Mouse (Mus musculus) Patski (cell line): Measurements from ENCODE around the gene Snx29. TPM values are rescaled to one million over a fixed set of nuclear protein-coding genes. Genes with fewer than 3 reads are reported as not detected.

Source experiments
- ATAC-seq: fragments of 100-300 bp; one replicate; pipeline ENCODE4 v1.8.0; 2021
- CTCF ChIA-PET: fragments of 350-600 bp; sonication (Branson Sonifier 250); formaldehyde crosslinking; loops from one replicate; lab custom pipeline; 2022; ENCODE audit warnings: inconsistent platforms; lab: Charles Lee
- POLR2A ChIA-PET: fragments of 350-600 bp; sonication (Branson Sonifier 250); formaldehyde crosslinking; loops from one replicate; lab custom pipeline; 2022; ENCODE audit warnings: antibody characterized with exemption, inconsistent platforms; lab: Charles Lee
- DNase-seq: peaks from one replicate; pipeline ENCODE4 v3.0.0-alpha.2; 2011; ENCODE audit warnings: low read depth, low spot score
- H3K27me3 ChIP-seq: fragments of 371-371 bp; one replicate; pipeline ENCODE4 v1.5.1; 2021
- CTCF ChIP-seq: fragments of 100-300 bp; IDR thresholded peaks from one replicate; pipeline ENCODE4 v1.5.1; 2021
- in situ Hi-C: fragments of 300-500 bp; cut with MboI; formaldehyde crosslinking; loops from 3 replicates; pipeline ENCODE4 v1.11.1; 2018; ENCODE audit warnings: low pct_unique_long_range_greater_than_20kb, mixed read lengths
- polyA plus RNA-seq: library from polyadenylated mRNA; unstranded; gene quantifications from one replicate; pipeline ENCODE4 v1.2.3, GENCODE M21; 2021

Gene Snx29
- polyA plus RNA-seq, 1 experiment from 2014 or later = 11.9 TPM

- no peak for TF ChIP-seq CTCF
- CTCF ChIA-PET = interaction anchor here (1.8 to 2.8 kb wide), 3 partner anchors 18 to 24 kb away, joined by 6 to 9 read pairs (median 7); no protein-coding TSS in a partner anchor
- in situ Hi-C loops = no loop called here
- DNase-seq (no peak), ATAC-seq (no peak)
- no peaks in the 10 kb centered on the region for H3K27me3 ChIP-seq
- POLR2A ChIA-PET = no interaction called here
Observed at GRCm38 (mm10) chr16:11496721-11497120, 174.0 kb downstream of the Snx29 start.

GRCm38 (mm10) chr16:11500061-11500460 lies 177.4 kb downstream of the Snx29 start:
- ChIA-PET CTCF (interaction anchor here (0.8 to 4.3 kb wide), 7 partner anchors 9 to 76 kb away, joined by 3 to 36 read pairs (median 3); no protein-coding TSS in a partner anchor), POLR2A (interaction anchor here (1.0 to 5.6 kb wide), 3 partner anchors 8 to 33 kb away, joined by 3 to 29 read pairs (median 3); no protein-coding TSS in a partner anchor)
- in situ Hi-C loops = no loop called here
- TF ChIP-seq CTCF = no peak
- H3K27me3 ChIP-seq = no peaks in the 10 kb centered on the region
- no peak for ATAC-seq
- no peak for DNase-seq

GRCm38 (mm10) chr16:11501138-11501537 lies 178.4 kb downstream of the Snx29 start:
- DNase-seq = no peak
- TF ChIP-seq CTCF = no peak
- in situ Hi-C loops = no loop called here
- POLR2A ChIA-PET = interaction anchor here (5.6 kb wide), 1 partner anchor 26 kb away, joined by 29 read pairs; no protein-coding TSS in a partner anchor
- CTCF ChIA-PET = interaction anchor here (1.0 to 4.3 kb wide), 3 partner anchors 20 to 32 kb away, joined by 4 to 36 read pairs (median 30); no protein-coding TSS in a partner anchor
- no peaks in the 10 kb centered on the region for H3K27me3 ChIP-seq
- ATAC-seq = no peak

GRCm38 (mm10) chr16:11501611-11502010 lies 178.9 kb downstream of the Snx29 start:
- ChIA-PET CTCF (interaction anchor here (1.0 to 4.3 kb wide), 3 partner anchors 20 to 32 kb away, joined by 4 to 36 read pairs (median 30); no protein-coding TSS in a partner anchor), POLR2A (interaction anchor here (5.6 kb wide), 1 partner anchor 27 kb away, joined by 29 read pairs; no protein-coding TSS in a partner anchor)
- no peaks in the 10 kb centered on the region for H3K27me3 ChIP-seq
- DNase-seq (no peak), ATAC-seq (peak; percentile 41)
- in situ Hi-C loops = no loop called here
- no peak for TF ChIP-seq CTCF

GRCm38 (mm10) chr16:11504666-11505491 lies 182.2 kb downstream of the Snx29 start:
- H3K27me3 ChIP-seq = no peaks in the 10 kb centered on the region
- in situ Hi-C loops = loop anchor here (5.0 kb wide), 2 partner anchors 33 to 72 kb away; no protein-coding TSS in a partner anchor
- ChIA-PET CTCF (interaction anchor here (0.8 to 3.4 kb wide), 10 partner anchors 10 to 97 kb away, joined by 3 to 15 read pairs (median 4); no protein-coding TSS in a partner anchor), POLR2A (interaction anchor here (0.8 to 2.2 kb wide), 5 partner anchors 27 to 62 kb away, joined by 3 to 11 read pairs (median 4); no protein-coding TSS in a partner anchor)
- DNase-seq (no peak), ATAC-seq (no peak)
- TF ChIP-seq CTCF = no peak

- DNase-seq (peak; percentile 99), ATAC-seq (peak; percentile 94)
- CTCF ChIA-PET = interaction anchor here (0.8 to 3.4 kb wide), 10 partner anchors 11 to 96 kb away, joined by 3 to 15 read pairs (median 4); no protein-coding TSS in a partner anchor
- POLR2A ChIA-PET = interaction anchor here (1.3 to 2.2 kb wide), 5 partner anchors 31 to 72 kb away, joined by 3 to 11 read pairs (median 4); no protein-coding TSS in a partner anchor
- TF ChIP-seq CTCF = no peak
- in situ Hi-C loops = loop anchor here (5.0 kb wide), 2 partner anchors 33 to 72 kb away; no protein-coding TSS in a partner anchor
- no peaks in the 10 kb centered on the region for H3K27me3 ChIP-seq
Observed at GRCm38 (mm10) chr16:11505492-11506176, 182.9 kb downstream of the Snx29 start.

GRCm38 (mm10) chr16:11507188-11507731 lies 184.6 kb downstream of the Snx29 start:
- no peak for TF ChIP-seq CTCF
- CTCF ChIA-PET = interaction anchor here (1.2 to 1.5 kb wide), 6 partner anchors 9 to 138 kb away, joined by 3 to 7 read pairs (median 4); no protein-coding TSS in a partner anchor
- ATAC-seq = no peak
- POLR2A ChIA-PET = interaction anchor here (1.0 to 1.2 kb wide), 2 partner anchors 32 to 68 kb away, joined by 3 read pairs; no protein-coding TSS in a partner anchor
- in situ Hi-C loops = loop anchor here (5.0 kb wide), 2 partner anchors 35 to 70 kb away; no protein-coding TSS in a partner anchor
- DNase-seq = no peak
- H3K27me3 ChIP-seq = no peaks in the 10 kb centered on the region

GRCm38 (mm10) chr16:11508341-11508740 lies 185.6 kb downstream of the Snx29 start:
- ChIA-PET CTCF (interaction anchor here (0.8 to 1.8 kb wide), 11 partner anchors 8 to 66 kb away, joined by 3 to 7 read pairs (median 3); no protein-coding TSS in a partner anchor), POLR2A (interaction anchor here (0.9 to 1.3 kb wide), 6 partner anchors 9 to 58 kb away, joined by 3 to 4 read pairs (median 3); no protein-coding TSS in a partner anchor)
- ATAC-seq = peak; percentile 40
- TF ChIP-seq CTCF = no peak
- H3K27me3 ChIP-seq = no peaks in the 10 kb centered on the region
- in situ Hi-C loops = loop anchor here (5.0 kb wide), 2 partner anchors 36 to 69 kb away; no protein-coding TSS in a partner anchor
- DNase-seq = peak; percentile 65

- no peaks in the 10 kb centered on the region for H3K27me3 ChIP-seq
- DNase-seq = no peak
- ChIA-PET POLR2A (interaction anchor here (1.8 kb wide), 1 partner anchor 35 kb away, joined by 6 read pairs; no protein-coding TSS in a partner anchor), CTCF (interaction anchor here (0.8 to 1.3 kb wide), 4 partner anchors 14 to 59 kb away, joined by 3 read pairs; no protein-coding TSS in a partner anchor)
- ATAC-seq = no peak
- in situ Hi-C loops = no loop called here
- TF ChIP-seq CTCF = no peak
Observed at GRCm38 (mm10) chr16:11510416-11510815, 187.7 kb downstream of the Snx29 start.
